15 mouse cellular contexts compared by ENCODE assay signal in genomic region chr3:129103786-129104440, GRCm38 (mm10).
A peak's percentile ranks its signal among the peaks of the same experiment; 100 is the strongest.
DNase-seq lines count a peak whose midpoint lies in the region; ATAC-seq and TF ChIP-seq lines count a peak whose summit lies in the region.
"Had no signal": no experiment of that assay in that cellular context is flagged by ENCODE, and none has a peak within 500 bp of the region (broad histone marks: within the 10 kb centered on the region; RNA-seq: fewer than 3 reads in every experiment).

No protein-coding gene starts in this region.

- H3K4me1 ChIP-seq in embryonic facial prominence, embryonic 14.5 days (ENCODE audit: control insufficient read depth, insufficient read depth, low read length) = no peaks in the 10 kb centered on the region
- no peaks in the 10 kb centered on the region for H3K4me1 ChIP-seq in embryonic facial prominence, embryonic 10.5 days
- H3K4me1 ChIP-seq in testis, adult 2 months (ENCODE audit: control insufficient read depth, insufficient read depth, low read length) = peaks cover 2% of the 10 kb centered on the region; the same call in 1 of the 2 replicates
- H3K4me1 ChIP-seq in heart, embryonic 10.5 days = no peaks in the 10 kb centered on the region
- H3K4me1 ChIP-seq: embryonic facial prominence, embryonic 12.5 days; heart, embryonic 12.5 days; liver, embryonic 12.5 days had no signal

- no peaks in the 10 kb centered on the region for H3K36me3 ChIP-seq in embryonic facial prominence, embryonic 14.5 days (ENCODE audit: control insufficient read depth, insufficient read depth, low read length)
- no peaks in the 10 kb centered on the region for H3K36me3 ChIP-seq in embryonic facial prominence, embryonic 10.5 days (replicated peaks)
- H3K36me3 ChIP-seq in testis, adult 2 months (ENCODE audit: control insufficient read depth, insufficient read depth, low read length) = no peaks in the 10 kb centered on the region
- no peaks in the 10 kb centered on the region for H3K36me3 ChIP-seq in heart, embryonic 10.5 days
- H3K36me3 ChIP-seq: embryonic facial prominence, embryonic 12.5 days; heart, embryonic 12.5 days; liver, embryonic 12.5 days had no signal

- no peak for TF ChIP-seq POLR2A in testis, adult 2 months (IDR thresholded peaks at IDR 0.05; ENCODE audit: control insufficient read depth, low read depth, low read length)

- no peaks in the 10 kb centered on the region for H3K27me3 ChIP-seq in embryonic facial prominence, embryonic 14.5 days (replicated peaks; ENCODE audit: control insufficient read depth, insufficient read depth, low read length)
- H3K27me3 ChIP-seq in embryonic facial prominence, embryonic 10.5 days (replicated peaks; ENCODE audit: low read depth, poor library complexity, severe bottlenecking) = no peaks in the 10 kb centered on the region
- no peaks in the 10 kb centered on the region for H3K27me3 ChIP-seq in testis, adult 2 months (ENCODE audit: control insufficient read depth, insufficient read depth, low read length)
- no peaks in the 10 kb centered on the region for H3K27me3 ChIP-seq in heart, embryonic 10.5 days (ENCODE audit: insufficient read depth, poor library complexity, severe bottlenecking)
- H3K27me3 ChIP-seq: CH12.LX; embryonic facial prominence, embryonic 12.5 days; heart, embryonic 12.5 days; liver, embryonic 12.5 days had no signal

- no peak for TF ChIP-seq CTCF in testis, adult 2 months (IDR thresholded peaks at IDR 0.05; ENCODE audit: control insufficient read depth, insufficient read depth, insufficient replicate concordance, low read depth, low read length)

- intact Hi-C loops in left cerebral cortex, postnatal 4 days (cut with DNase I) = no loop called here

- H3K4me3 ChIP-seq in embryonic facial prominence, embryonic 14.5 days (ENCODE audit: low read depth, low read length) = no peak overlapping the region
- no peak overlapping the region for H3K4me3 ChIP-seq in embryonic facial prominence, embryonic 10.5 days
- H3K4me3 ChIP-seq in testis, adult 2 months (ENCODE audit: control insufficient read depth, low read depth, low read length) = peak overlapping the region; percentile 45; the same call in 1 of the 2 replicates
- H3K4me3 ChIP-seq in heart, embryonic 10.5 days = no peak overlapping the region
- H3K4me3 ChIP-seq: embryonic facial prominence, embryonic 12.5 days; heart, embryonic 12.5 days; liver, embryonic 12.5 days had no signal

- H3K27ac ChIP-seq in embryonic facial prominence, embryonic 14.5 days (replicated peaks; ENCODE audit: low read depth, low read length) = no peak overlapping the region
- no peak overlapping the region for H3K27ac ChIP-seq in embryonic facial prominence, embryonic 10.5 days (replicated peaks)
- no peak overlapping the region for H3K27ac ChIP-seq in testis, adult 2 months (ENCODE audit: control insufficient read depth, insufficient read depth, low read depth, low read length)
- H3K27ac ChIP-seq in heart, embryonic 10.5 days = no peak overlapping the region
- H3K27ac ChIP-seq: embryonic facial prominence, embryonic 12.5 days; liver, embryonic 12.5 days had no signal

- DNase-seq in embryonic facial prominence, embryonic 14.5 days (ENCODE audit: low spot score) = peak; percentile 11
- DNase-seq in embryonic facial prominence, embryonic 10.5 days (ENCODE audit: low spot score) = no peak
- DNase-seq in kidney, adult 11 months = peak; percentile 4
- no peak for DNase-seq in kidney, adult 18-20 months
- DNase-seq in testis, postnatal 14 days (ENCODE audit: low spot score) = no peak
- no peak for DNase-seq in left cerebral cortex, postnatal 4 days
- no peak for DNase-seq in heart, embryonic 10.5 days (ENCODE audit: low spot score)
- DNase-seq: adrenal gland, adult 2 months; layer of hippocampus, postnatal 36 days; thymus, adult 18-20 months had no signal

- H3K9ac ChIP-seq in embryonic facial prominence, embryonic 14.5 days (ENCODE audit: low read depth, low read length) = no peak overlapping the region
- H3K9ac ChIP-seq: embryonic facial prominence, embryonic 12.5 days; heart, embryonic 12.5 days; liver, embryonic 12.5 days had no signal

- no peak for ATAC-seq in embryonic facial prominence, embryonic 14.5 days (ENCODE audit: low read depth)
- ATAC-seq: liver, embryonic 12.5 days had no signal

- no peaks in the 10 kb centered on the region for H3K9me3 ChIP-seq in embryonic facial prominence, embryonic 14.5 days (ENCODE audit: control insufficient read depth, low read length)
- H3K9me3 ChIP-seq in embryonic facial prominence, embryonic 10.5 days = no peaks in the 10 kb centered on the region
- no peaks in the 10 kb centered on the region for H3K9me3 ChIP-seq in heart, embryonic 10.5 days
- H3K9me3 ChIP-seq: embryonic facial prominence, embryonic 12.5 days; liver, embryonic 12.5 days had no signal

- no peak overlapping the region for H3K4me2 ChIP-seq in embryonic facial prominence, embryonic 14.5 days (ENCODE audit: low read depth, low read length)
- H3K4me2 ChIP-seq: embryonic facial prominence, embryonic 12.5 days; heart, embryonic 12.5 days; liver, embryonic 12.5 days had no signal

- 75% methylated on average over 12 of the region's 12 CpGs for WGBS in embryonic facial prominence, embryonic 14.5 days
- WGBS in embryonic facial prominence, embryonic 10.5 days = 86% methylated on average over 12 of the region's 12 CpGs
- WGBS in heart, embryonic 10.5 days = 85% methylated on average over 12 of the region's 12 CpGs

Comparison
In these comparisons a context has a peak if more than half of its experiments do, and no peak if none do; other contexts are left out.
1. DNase-seq: peak in embryonic facial prominence, embryonic 14.5 days (single experiment) and kidney, adult 11 months (single experiment); none in embryonic facial prominence, embryonic 10.5 days (single experiment), kidney, adult 18-20 months (single experiment), testis, postnatal 14 days (single experiment), left cerebral cortex, postnatal 4 days (single experiment) and heart, embryonic 10.5 days (single experiment).